Mouse (Mus musculus) testis, adult 2 months (tissue): ENCODE measurements at regions not wholly inside any gene's neighbourhood (a gene's known extent, or its start where the extent isn't known, plus 50 kb on each side); places are given as distances from the start of the nearest gene placed in this dataset.

ENCODE experiments used
- CTCF ChIP-seq: fragments of 200-500 bp; IDR thresholded peaks from 2 replicates; pipeline ENCODE4 v1.5.1; 2012; ENCODE audit warnings: low read depth, mild to moderate bottlenecking, inconsistent platforms, low read length, moderate library complexity; ENCODE audit not compliant: control insufficient read depth, insufficient read depth, insufficient replicate concordance
- POLR2A ChIP-seq: fragments of 200-500 bp; IDR thresholded peaks from 2 replicates; pipeline ENCODE4 v1.6.1; 2012; ENCODE audit warnings: low read depth, mild to moderate bottlenecking, inconsistent platforms, low read length, moderate library complexity; ENCODE audit not compliant: control insufficient read depth

DNA sequence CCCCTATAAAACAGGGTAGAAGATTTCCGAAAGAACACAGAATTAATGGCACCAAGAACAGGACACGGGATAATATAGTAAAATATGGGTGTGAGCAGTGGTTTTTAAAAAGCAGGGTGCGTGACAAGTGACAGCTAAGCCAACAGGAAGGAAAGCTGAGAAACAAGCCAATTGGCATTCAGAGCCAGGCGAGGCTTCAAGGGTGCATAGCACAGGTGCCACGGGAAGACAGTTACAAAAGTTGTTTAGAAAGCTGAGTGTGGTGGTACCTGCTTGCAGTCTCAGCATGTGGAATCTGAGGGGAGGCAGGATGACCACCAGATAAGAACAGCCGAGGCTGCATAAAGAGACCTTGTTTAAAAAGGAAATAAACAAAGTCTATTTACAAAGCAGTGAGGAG, 270.7 kb downstream of the Gm19410 start:
- TF ChIP-seq CTCF (no peak), POLR2A (no peak)
